Comparison of ENCODE assay signal across 27 mouse cellular contexts in genomic region chr2:173734426-173734825, GRCm38 (mm10). TPM values are rescaled to one million over a fixed set of nuclear protein-coding genes. Genes with fewer than 3 reads are reported as not detected.
DNase-seq lines count a peak whose midpoint lies in the region; ATAC-seq lines count a peak whose summit lies in the region.
"Had no signal": no experiment of that assay in that cellular context is flagged by ENCODE, and none has a peak within 500 bp of the region (broad histone marks: within the 10 kb centered on the region; RNA-seq: fewer than 3 reads in every experiment).

No protein-coding gene starts in this region.

- 30% methylated on average over 2 of the region's 2 CpGs for WGBS in kidney, embryonic 14.5 days
- 29% methylated on average over 2 of the region's 2 CpGs for WGBS in kidney, embryonic 16.5 days

- H3K27ac ChIP-seq in kidney, embryonic 14.5 days (ENCODE audit: low read depth, low read length), result no peak overlapping the region
- no peak overlapping the region for H3K27ac ChIP-seq in kidney, embryonic 16.5 days (ENCODE audit: low read length)
- H3K27ac ChIP-seq: embryonic facial prominence, embryonic 10.5 days; embryonic facial prominence, embryonic 12.5 days; forebrain, embryonic 13.5 days; forebrain, embryonic 15.5 days had no signal

- no peak for DNase-seq in kidney, postnatal 10 days
- DNase-seq in kidney, postnatal 25 days, result no peak
- DNase-seq in kidney, postnatal 4 days, result peak; percentile 31 to 51
- DNase-seq in kidney, adult 11 months, result no peak
- DNase-seq in heart, postnatal 4 days, result no peak
- DNase-seq: adrenal gland, adult 8-10 months; adrenal gland, postnatal 14 days; adrenal gland, postnatal 36 days; cerebellum, adult 11-12 months; cerebellum, adult 2 months; cerebellum, adult 9-10 months; cerebellum, postnatal 10 days; cerebellum, postnatal 25 days had no signal

- no peaks in the 10 kb centered on the region for H3K9me3 ChIP-seq in kidney, embryonic 14.5 days (ENCODE audit: control insufficient read depth, low read length)
- H3K9me3 ChIP-seq in kidney, embryonic 16.5 days (ENCODE audit: low read length), result no peaks in the 10 kb centered on the region
- H3K9me3 ChIP-seq: embryonic facial prominence, embryonic 10.5 days; embryonic facial prominence, embryonic 12.5 days; forebrain, embryonic 13.5 days; forebrain, embryonic 15.5 days had no signal

- H3K27me3 ChIP-seq in kidney, embryonic 14.5 days (ENCODE audit: control insufficient read depth, insufficient read depth, low read length), result no peaks in the 10 kb centered on the region
- no peaks in the 10 kb centered on the region for H3K27me3 ChIP-seq in kidney, embryonic 16.5 days (ENCODE audit: insufficient read depth, low read length)
- H3K27me3 ChIP-seq: embryonic facial prominence, embryonic 12.5 days; forebrain, embryonic 13.5 days; forebrain, embryonic 15.5 days had no signal

- peaks cover 7% of the 10 kb centered on the region for H3K36me3 ChIP-seq in kidney, embryonic 14.5 days (ENCODE audit: control insufficient read depth, insufficient read depth, low read length)
- no peaks in the 10 kb centered on the region for H3K36me3 ChIP-seq in kidney, embryonic 16.5 days (ENCODE audit: insufficient read depth, low read length)
- H3K36me3 ChIP-seq: forebrain, embryonic 15.5 days had no signal

- H3K4me1 ChIP-seq in kidney, embryonic 14.5 days (ENCODE audit: control insufficient read depth, insufficient read depth, low read length), result peaks cover 17% of the 10 kb centered on the region; the same call in 1 of the 2 replicates
- H3K4me1 ChIP-seq in kidney, embryonic 16.5 days (ENCODE audit: insufficient read depth, low read length), result peaks cover 35% of the 10 kb centered on the region

- no peak overlapping the region for H3K4me3 ChIP-seq in kidney, embryonic 14.5 days (ENCODE audit: low read length)
- H3K4me3 ChIP-seq in kidney, embryonic 16.5 days (ENCODE audit: low read length), result no peak overlapping the region
- H3K4me3 ChIP-seq: embryonic facial prominence, embryonic 10.5 days; embryonic facial prominence, embryonic 12.5 days; forebrain, embryonic 13.5 days; forebrain, embryonic 15.5 days had no signal

- H3K4me2 ChIP-seq in kidney, embryonic 14.5 days (replicated peaks; ENCODE audit: low read depth, low read length), result no peak overlapping the region
- H3K4me2 ChIP-seq in kidney, embryonic 16.5 days (replicated peaks; ENCODE audit: low read depth, low read length), result no peak overlapping the region
- H3K4me2 ChIP-seq: embryonic facial prominence, embryonic 12.5 days; forebrain, embryonic 13.5 days; forebrain, embryonic 15.5 days had no signal

- peak; percentile 36 for ATAC-seq in kidney, embryonic 14.5 days (ENCODE audit: low FRiP score, low TSS enrichment)
- ATAC-seq in kidney, embryonic 16.5 days (ENCODE audit: low FRiP score, low TSS enrichment), result peak; percentile 25
- ATAC-seq: activated CD4-positive, CD25-positive, alpha-beta regulatory T cell, adult 4 months; forebrain, embryonic 13.5 days; forebrain, embryonic 15.5 days had no signal

- H3K9ac ChIP-seq in kidney, embryonic 14.5 days (ENCODE audit: low read depth, low read length), result 0 out of 2 replicates have a peak overlapping the region, but pooled peaks have one; percentile 12
- no peak overlapping the region for H3K9ac ChIP-seq in kidney, embryonic 16.5 days (replicated peaks; ENCODE audit: low read length)
- H3K9ac ChIP-seq: embryonic facial prominence, embryonic 12.5 days; forebrain, embryonic 13.5 days; forebrain, embryonic 15.5 days had no signal

RNA-seq across cellular contexts. Expression of gene Vapb, which starts 2.9 kb away (rescaled TPM):
- 9.3 and 18.9 TPM in 2 replicates for polyA plus RNA-seq in kidney, embryonic 14.5 days (2014; fragmentation: Nextera tagmentation; extraction: Ambion mirVana)
- polyA plus RNA-seq in kidney, embryonic 16.5 days (2015; fragmentation: Nextera tagmentation; extraction: Ambion mirVana), result 18.2 and 24.2 TPM in 2 replicates
- total RNA-seq in heart, postnatal 4 days (2021), result 10 to 100 TPM; 92.8 to 94.2 TPM

RNA-seq across cellular contexts. Expression of gene 1700010B08Rik, which starts 15.2 kb away (rescaled TPM):
- 0.23 TPM in 1 of 2 replicates, not detected in the other for polyA plus RNA-seq in kidney, embryonic 14.5 days (2014; fragmentation: Nextera tagmentation; extraction: Ambion mirVana)
- polyA plus RNA-seq in kidney, embryonic 16.5 days (2015; fragmentation: Nextera tagmentation; extraction: Ambion mirVana), result not detected in 2 replicates
- not detected for total RNA-seq in heart, postnatal 4 days (2021)
- total RNA-seq: adrenal gland, adult 18-20 months; adrenal gland, postnatal 14 days; adrenal gland, postnatal 36 days; ES-E14; MEL had no signal
- polyA plus RNA-seq: activated CD4-positive, CD25-positive, alpha-beta regulatory T cell, adult 4 months; C2C12; cerebellum, adult 2 months; cortical plate, adult 2 months; embryonic facial prominence, embryonic 10.5 days; embryonic facial prominence, embryonic 12.5 days; embryonic facial prominence, embryonic 14.5 days; forebrain, embryonic 11.5 days; forebrain, embryonic 13.5 days; forebrain, embryonic 15.5 days had no signal

Comparison
In these comparisons a context has a peak if more than half of its experiments do, and no peak if none do; other contexts are left out.
1. DNase-seq: peak in kidney, postnatal 4 days (2 of 2); none in kidney, postnatal 10 days (single experiment), kidney, postnatal 25 days (0 of 2), kidney, adult 11 months (single experiment) and heart, postnatal 4 days (single experiment).